Mouse (Mus musculus): ENCODE results near the gene Cmip. TPM values are rescaled to one million over a fixed set of nuclear protein-coding genes. Genes with fewer than 3 reads are reported as not detected.

Gene Cmip
- polyA plus RNA-seq, 1 experiment from 2014 or later, result 9.8 TPM

- Histone ChIP-seq H3K4me1 (peaks cover 60% of the 10 kb centered on the region), H3K4me3 (no peak overlapping the region), H3K27me3 (replicated peaks; ENCODE audit: low read depth, poor library complexity, severe bottlenecking) (no peaks in the 10 kb centered on the region), H3K9me3 (no peaks in the 10 kb centered on the region), H3K36me3 (replicated peaks) (no peaks in the 10 kb centered on the region), H3K27ac (replicated peaks) (no peak overlapping the region)
- 90% methylated on average over 19 of the region's 19 CpGs for WGBS
- no peak for DNase-seq (ENCODE audit: low spot score)
Measured at GRCm38 (mm10) chr8:117364374-117365160, 107.7 kb downstream of the Cmip start.

- DNase-seq (ENCODE audit: low spot score), result no peak
- 59% methylated on average over 7 of the region's 7 CpGs for WGBS
- Histone ChIP-seq H3K4me3 (no peak overlapping the region), H3K4me1 (peaks cover 72% of the 10 kb centered on the region), H3K27me3 (replicated peaks; ENCODE audit: low read depth, poor library complexity, severe bottlenecking) (no peaks in the 10 kb centered on the region), H3K27ac (replicated peaks) (0 out of 2 replicates have a peak overlapping the region, but pooled peaks have one; percentile 6), H3K36me3 (replicated peaks) (no peaks in the 10 kb centered on the region), H3K9me3 (no peaks in the 10 kb centered on the region)
Measured at GRCm38 (mm10) chr8:117366475-117366874, 109.6 kb downstream of the Cmip start.

GRCm38 (mm10) chr8:117367441-117367840 is 110.6 kb downstream of the Cmip start:
- Histone ChIP-seq H3K27me3 (replicated peaks; ENCODE audit: low read depth, poor library complexity, severe bottlenecking) (no peaks in the 10 kb centered on the region), H3K9me3 (no peaks in the 10 kb centered on the region), H3K36me3 (replicated peaks) (no peaks in the 10 kb centered on the region), H3K4me1 (peaks cover 71% of the 10 kb centered on the region), H3K27ac (replicated peaks) (no peak overlapping the region), H3K4me3 (no peak overlapping the region)
- DNase-seq (ENCODE audit: low spot score), result no peak
- WGBS, result 87% methylated on average over 8 of the region's 8 CpGs

GRCm38 (mm10) chr8:117368781-117369180 is 111.9 kb downstream of the Cmip start:
- 76% methylated on average over 8 of the region's 8 CpGs for WGBS
- H3K9me3 ChIP-seq, result no peaks in the 10 kb centered on the region
- no peak for DNase-seq (ENCODE audit: low spot score)
- H3K4me1 ChIP-seq, result peaks cover 64% of the 10 kb centered on the region
- no peak overlapping the region for H3K27ac ChIP-seq (replicated peaks)
- no peak overlapping the region for H3K4me3 ChIP-seq
- no peaks in the 10 kb centered on the region for H3K27me3 ChIP-seq (replicated peaks; ENCODE audit: low read depth, poor library complexity, severe bottlenecking)
- H3K36me3 ChIP-seq (replicated peaks), result no peaks in the 10 kb centered on the region

- Histone ChIP-seq H3K27me3 (replicated peaks; ENCODE audit: low read depth, poor library complexity, severe bottlenecking) (no peaks in the 10 kb centered on the region), H3K4me3 (no peak overlapping the region), H3K36me3 (replicated peaks) (no peaks in the 10 kb centered on the region), H3K4me1 (peaks cover 52% of the 10 kb centered on the region), H3K27ac (replicated peaks) (no peak overlapping the region), H3K9me3 (no peaks in the 10 kb centered on the region)
- no peak for DNase-seq (ENCODE audit: low spot score)
- 68% methylated on average over 8 of the region's 8 CpGs for WGBS
Measured at GRCm38 (mm10) chr8:117370009-117370408, 113.1 kb downstream of the Cmip start.

GRCm38 (mm10) chr8:117371189-117371588 is 114.3 kb downstream of the Cmip start:
- 82% methylated on average over 7 of the region's 7 CpGs for WGBS
- no peaks in the 10 kb centered on the region for H3K36me3 ChIP-seq (replicated peaks)
- no peaks in the 10 kb centered on the region for H3K27me3 ChIP-seq (replicated peaks; ENCODE audit: low read depth, poor library complexity, severe bottlenecking)
- DNase-seq (ENCODE audit: low spot score), result no peak
- H3K9me3 ChIP-seq, result no peaks in the 10 kb centered on the region
- no peak overlapping the region for H3K4me3 ChIP-seq
- H3K27ac ChIP-seq (replicated peaks), result no peak overlapping the region
- H3K4me1 ChIP-seq, result peaks cover 53% of the 10 kb centered on the region

- H3K27me3 ChIP-seq (replicated peaks; ENCODE audit: low read depth, poor library complexity, severe bottlenecking), result no peaks in the 10 kb centered on the region
- no peak overlapping the region for H3K27ac ChIP-seq (replicated peaks)
- peaks cover 52% of the 10 kb centered on the region for H3K4me1 ChIP-seq
- no peak for DNase-seq (ENCODE audit: low spot score)
- H3K9me3 ChIP-seq, result no peaks in the 10 kb centered on the region
- H3K36me3 ChIP-seq (replicated peaks), result no peaks in the 10 kb centered on the region
- no peak overlapping the region for H3K4me3 ChIP-seq
- WGBS, result 78% methylated on average over 12 of the region's 12 CpGs
Measured at GRCm38 (mm10) chr8:117372070-117372469, 115.2 kb downstream of the Cmip start.

GRCm38 (mm10) chr8:117373001-117373428 is 116.2 kb downstream of the Cmip start:
- no peak for DNase-seq (ENCODE audit: low spot score)
- H3K36me3 ChIP-seq (replicated peaks), result peaks cover 9% of the 10 kb centered on the region
- H3K4me3 ChIP-seq, result no peak overlapping the region
- H3K9me3 ChIP-seq, result no peaks in the 10 kb centered on the region
- no peaks in the 10 kb centered on the region for H3K27me3 ChIP-seq (replicated peaks; ENCODE audit: low read depth, poor library complexity, severe bottlenecking)
- H3K4me1 ChIP-seq, result peaks cover 44% of the 10 kb centered on the region
- 87% methylated on average over 11 of the region's 11 CpGs for WGBS
- H3K27ac ChIP-seq (replicated peaks), result no peak overlapping the region

- no peak for DNase-seq (ENCODE audit: low spot score)
- no peak overlapping the region for H3K27ac ChIP-seq (replicated peaks)
- peaks cover 47% of the 10 kb centered on the region for H3K4me1 ChIP-seq
- no peaks in the 10 kb centered on the region for H3K27me3 ChIP-seq (replicated peaks; ENCODE audit: low read depth, poor library complexity, severe bottlenecking)
- H3K9me3 ChIP-seq, result no peaks in the 10 kb centered on the region
- H3K4me3 ChIP-seq, result no peak overlapping the region
- 84% methylated on average over 3 of the region's 3 CpGs for WGBS
- peaks cover 19% of the 10 kb centered on the region for H3K36me3 ChIP-seq (replicated peaks)
Measured at GRCm38 (mm10) chr8:117374087-117374486, 117.2 kb downstream of the Cmip start.

- Histone ChIP-seq H3K27ac (replicated peaks) (no peak overlapping the region), H3K36me3 (replicated peaks) (peaks cover 32% of the 10 kb centered on the region), H3K27me3 (replicated peaks; ENCODE audit: low read depth, poor library complexity, severe bottlenecking) (no peaks in the 10 kb centered on the region), H3K4me3 (no peak overlapping the region), H3K4me1 (peaks cover 26% of the 10 kb centered on the region), H3K9me3 (no peaks in the 10 kb centered on the region)
- DNase-seq (ENCODE audit: low spot score), result no peak
- 65% methylated on average over 16 of the region's 16 CpGs for WGBS
Measured at GRCm38 (mm10) chr8:117376997-117377396, 120.1 kb downstream of the Cmip start.

GRCm38 (mm10) chr8:117378625-117379024 is 121.8 kb downstream of the Cmip start:
- no peaks in the 10 kb centered on the region for H3K27me3 ChIP-seq (replicated peaks; ENCODE audit: low read depth, poor library complexity, severe bottlenecking)
- H3K27ac ChIP-seq (replicated peaks), result no peak overlapping the region
- H3K36me3 ChIP-seq (replicated peaks), result peaks cover 42% of the 10 kb centered on the region
- H3K4me3 ChIP-seq, result no peak overlapping the region
- DNase-seq (ENCODE audit: low spot score), result no peak
- 83% methylated on average over 7 of the region's 7 CpGs for WGBS
- H3K4me1 ChIP-seq, result peaks cover 22% of the 10 kb centered on the region
- H3K9me3 ChIP-seq, result no peaks in the 10 kb centered on the region

- Histone ChIP-seq H3K27ac (replicated peaks) (no peak overlapping the region), H3K4me1 (peaks cover 22% of the 10 kb centered on the region), H3K27me3 (replicated peaks; ENCODE audit: low read depth, poor library complexity, severe bottlenecking) (no peaks in the 10 kb centered on the region), H3K36me3 (replicated peaks) (peaks cover 47% of the 10 kb centered on the region), H3K4me3 (no peak overlapping the region), H3K9me3 (peaks cover under 1% of the 10 kb centered on the region; the same call in 1 of the 2 replicates)
- DNase-seq (ENCODE audit: low spot score), result peak; percentile 48
- WGBS, result 60% methylated on average over 10 of the region's 10 CpGs
Measured at GRCm38 (mm10) chr8:117379131-117379530, 122.3 kb downstream of the Cmip start.

GRCm38 (mm10) chr8:117380796-117381195 is 123.9 kb downstream of the Cmip start:
- Histone ChIP-seq H3K9me3 (peaks cover 4% of the 10 kb centered on the region; the same call in 1 of the 2 replicates), H3K27me3 (replicated peaks; ENCODE audit: low read depth, poor library complexity, severe bottlenecking) (no peaks in the 10 kb centered on the region), H3K4me3 (no peak overlapping the region), H3K36me3 (replicated peaks) (peaks cover 64% of the 10 kb centered on the region), H3K4me1 (peaks cover 22% of the 10 kb centered on the region), H3K27ac (replicated peaks) (no peak overlapping the region; the same call in 1 of the 2 replicates)
- DNase-seq (ENCODE audit: low spot score), result no peak
- 88% methylated on average over 8 of the region's 8 CpGs for WGBS

Measured in embryonic facial prominence, embryonic 10.5 days (tissue).